Mouse (Mus musculus) MEL-GATA-1-ER (cell line): ENCODE measurements around the gene Fbxw4.
A peak's percentile ranks its signal among the peaks of the same experiment; 100 is the strongest.

Source experiments
- DNase-seq: peaks from one replicate; pipeline ENCODE4 v3.0.0-alpha.2; 2012; ENCODE audit warnings: low read depth; ENCODE audit errors: extremely low read depth

The Fbxw4 gene

DNA sequence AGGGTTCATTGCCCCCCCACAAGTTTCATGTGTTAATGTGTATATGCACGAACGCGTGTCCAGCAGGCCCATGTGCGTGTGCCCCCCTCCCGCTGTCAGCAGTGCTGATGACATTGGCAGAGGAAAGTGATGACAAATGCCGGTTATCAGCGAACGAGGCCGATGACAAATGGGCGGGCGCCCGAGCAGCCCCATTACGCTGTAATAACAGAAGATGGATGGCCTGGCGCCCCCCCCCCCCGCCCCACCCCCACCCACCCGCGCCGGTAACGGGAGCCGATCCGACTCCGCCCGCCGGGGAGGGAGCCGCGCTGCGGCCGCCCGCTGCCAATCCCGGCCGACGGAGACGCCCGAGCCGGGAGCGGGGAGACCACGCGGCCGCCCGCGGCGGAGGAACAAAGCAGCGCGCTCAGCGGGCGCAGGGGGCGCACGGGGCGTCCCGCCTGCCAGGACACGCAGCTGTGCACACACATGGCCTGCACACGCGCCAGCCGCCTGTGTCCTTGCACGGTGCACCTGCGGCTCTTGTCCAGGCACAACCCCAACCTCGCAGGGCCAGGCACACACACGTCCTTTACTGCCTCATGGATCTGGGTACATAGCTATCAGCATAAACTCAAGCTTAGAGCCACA, 118.6 kb downstream of the Fbxw4 start:
- peak; percentile 61 for DNase-seq

DNA sequence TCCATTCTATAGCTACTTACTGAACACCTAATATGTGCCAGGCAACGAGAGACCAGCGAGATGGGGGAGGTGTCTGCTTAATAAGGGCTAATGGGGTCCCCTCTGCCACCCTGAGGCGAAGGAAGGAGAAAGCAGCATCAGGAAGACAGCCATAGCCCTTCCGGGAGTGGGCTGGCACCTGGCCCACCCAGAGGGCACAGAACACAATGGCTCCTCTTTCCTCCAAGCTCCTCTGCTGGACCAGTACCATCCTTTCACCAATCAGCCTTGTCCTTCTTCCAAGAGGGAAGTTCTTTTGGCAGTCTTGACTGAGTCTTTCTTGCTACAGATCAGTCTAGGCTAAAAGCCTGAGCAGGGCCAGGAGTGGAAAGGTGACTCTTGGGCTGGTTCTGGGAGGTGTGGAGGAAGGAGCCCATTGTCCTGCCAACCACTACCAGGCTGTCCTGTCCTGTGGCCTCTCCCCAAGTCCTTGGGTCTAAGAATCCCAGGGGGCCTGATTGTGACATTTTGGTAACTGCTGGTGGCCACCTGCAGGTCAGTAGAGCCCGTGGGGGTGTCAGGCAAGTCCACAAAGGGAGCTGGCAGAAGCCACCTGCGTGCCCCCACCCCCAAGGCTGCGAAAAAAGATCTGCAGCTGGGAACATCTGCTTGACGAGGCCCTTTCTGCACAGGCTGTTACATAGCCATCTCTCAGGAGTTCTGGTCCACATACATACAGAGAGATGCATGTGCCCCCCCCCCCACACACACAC, 119.3 kb downstream of the Fbxw4 start:
- no peak for DNase-seq

DNA sequence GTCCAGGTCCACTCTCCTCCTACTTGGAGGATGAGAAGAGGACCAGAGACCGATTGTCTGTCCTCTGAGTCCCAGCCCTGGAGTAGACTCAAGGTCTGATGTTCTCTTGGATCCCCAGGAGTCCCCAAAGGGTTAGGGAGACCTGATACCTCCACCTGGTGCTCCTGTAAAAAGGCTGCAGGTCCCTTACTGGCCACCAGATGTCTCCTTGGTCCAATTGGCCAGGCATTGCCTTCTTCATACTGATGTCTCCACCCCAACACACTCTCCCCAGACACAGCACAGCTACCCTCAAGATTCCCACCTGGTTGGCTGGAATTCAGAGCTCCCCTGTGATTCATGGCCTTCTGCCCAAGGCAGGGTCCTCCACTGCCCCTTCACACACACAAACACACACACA, 122.6 kb downstream of the Fbxw4 start:
- peak; percentile 67 for DNase-seq

DNA sequence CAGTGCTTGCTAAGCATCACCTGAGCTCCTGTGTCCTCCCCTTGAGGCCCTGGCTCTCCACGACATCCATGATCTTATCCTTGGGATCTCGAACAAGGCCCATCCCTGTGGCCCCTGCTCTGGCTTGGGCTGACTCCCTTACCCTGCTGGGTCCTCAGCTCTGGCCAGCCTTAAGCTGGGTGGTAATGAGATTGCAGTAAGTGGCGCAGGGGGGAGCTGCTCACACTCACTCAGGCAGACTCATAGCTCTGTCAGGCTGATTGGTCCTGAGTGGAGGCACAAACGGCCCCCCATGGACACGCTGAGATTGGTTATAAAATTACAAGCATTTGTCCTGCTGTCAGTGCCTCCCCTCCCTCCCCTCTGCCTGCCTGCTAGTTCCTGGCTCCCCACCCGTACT, 124.2 kb downstream of the Fbxw4 start:
- DNase-seq = no peak

DNA sequence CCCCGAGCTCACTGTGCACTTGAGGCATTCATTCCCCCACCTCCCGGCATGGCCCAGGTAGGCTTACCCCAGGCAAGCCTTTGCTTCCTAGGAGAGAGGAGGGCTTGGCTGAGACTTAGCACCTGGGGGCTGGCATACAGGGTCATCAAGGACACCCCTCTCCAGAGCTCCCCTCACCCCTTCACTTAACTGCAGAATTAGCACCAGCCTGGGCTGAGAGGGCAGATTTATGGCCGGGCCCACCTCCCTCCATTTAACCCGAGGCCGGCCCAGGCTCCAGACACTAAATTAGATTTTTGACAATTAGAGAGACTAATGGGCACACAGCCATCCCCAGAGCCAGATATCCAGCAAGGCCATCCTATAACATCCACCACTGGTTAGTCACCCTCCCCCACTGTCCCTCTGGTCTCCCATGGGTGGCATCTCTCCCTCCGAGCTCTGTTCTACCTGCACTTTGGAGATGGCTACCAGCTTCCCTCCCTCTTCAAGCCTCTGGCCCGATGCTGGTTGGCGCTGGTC, 124.8 kb downstream of the Fbxw4 start:
- DNase-seq = no peak

DNA sequence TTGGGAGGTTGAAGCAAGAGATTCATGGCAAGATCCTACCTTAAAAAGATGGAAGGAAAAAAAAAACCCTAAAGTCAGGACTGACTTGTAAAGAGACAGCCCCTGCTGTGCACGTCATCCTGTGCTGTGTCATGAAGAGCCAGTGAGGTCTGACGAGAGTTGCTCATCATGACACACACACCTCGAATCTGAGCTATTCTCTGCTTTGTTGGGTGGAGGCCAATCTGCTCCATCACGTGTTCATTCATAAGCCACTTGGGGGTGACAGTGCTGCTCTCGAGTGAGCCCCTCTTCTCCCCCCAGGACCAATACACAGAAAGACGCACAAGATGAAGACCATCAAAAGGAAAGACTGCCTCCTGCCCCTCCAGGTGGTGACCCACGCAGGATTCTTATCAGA, 126.5 kb downstream of the Fbxw4 start:
- DNase-seq = no peak

DNA sequence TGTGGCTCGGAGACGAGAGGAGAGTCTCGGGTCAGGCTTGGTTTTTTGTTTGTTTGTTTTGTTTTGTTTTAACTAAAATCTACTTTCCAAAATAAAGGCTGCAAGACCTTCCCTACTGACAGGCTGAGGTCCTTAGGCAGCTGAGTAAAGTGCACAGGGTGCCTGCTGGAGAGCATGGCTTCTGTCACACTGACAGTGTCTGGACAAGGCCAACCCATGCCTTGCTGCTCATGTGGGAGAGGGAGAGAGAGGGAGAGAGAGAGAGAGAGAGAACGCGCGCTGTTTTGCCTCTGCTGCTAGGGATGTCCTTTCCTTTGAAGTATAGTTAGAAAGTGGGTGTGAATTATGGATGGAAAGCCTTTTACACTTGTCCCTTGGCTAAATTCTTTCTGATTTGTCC, 128.6 kb downstream of the Fbxw4 start:
- DNase-seq = no peak

DNA sequence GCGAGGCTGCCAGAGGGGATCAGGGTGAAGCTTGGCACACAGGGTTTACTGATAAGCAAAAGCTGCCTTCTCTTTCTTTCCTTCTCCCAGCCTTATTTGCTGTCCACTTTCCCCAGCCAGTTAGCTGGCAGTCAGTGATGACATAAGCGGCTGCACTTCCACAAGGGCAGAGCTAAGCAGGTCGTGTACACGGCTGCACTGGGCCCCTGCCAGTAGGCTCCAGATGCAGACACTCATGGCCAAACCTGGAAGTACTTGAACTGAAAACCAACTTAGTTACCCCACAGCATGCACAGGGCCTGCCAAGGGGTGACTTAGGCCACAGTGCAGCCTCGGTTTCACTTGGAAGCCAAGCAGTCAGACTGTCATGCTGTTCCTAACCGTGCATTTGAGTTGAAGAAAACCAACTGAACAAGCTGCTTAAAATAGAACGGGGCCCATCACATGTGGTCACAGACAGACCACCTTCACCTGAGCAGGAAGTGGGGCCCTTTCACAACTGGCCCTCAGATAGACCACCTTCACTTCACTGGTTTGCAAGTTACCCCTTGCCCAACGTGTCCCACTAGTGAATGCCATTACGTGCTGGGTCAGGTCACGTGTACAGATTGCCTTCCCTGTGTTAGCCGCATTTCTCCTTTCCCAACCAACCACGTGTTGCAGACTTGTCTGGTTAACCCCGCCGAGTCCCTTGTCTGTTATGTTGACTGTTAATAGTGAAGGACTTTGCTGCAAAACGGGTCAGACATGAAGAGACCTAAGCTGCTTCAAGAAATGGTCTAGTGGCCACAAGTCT, 129.7 kb downstream of the Fbxw4 start:
- no peak for DNase-seq

DNA sequence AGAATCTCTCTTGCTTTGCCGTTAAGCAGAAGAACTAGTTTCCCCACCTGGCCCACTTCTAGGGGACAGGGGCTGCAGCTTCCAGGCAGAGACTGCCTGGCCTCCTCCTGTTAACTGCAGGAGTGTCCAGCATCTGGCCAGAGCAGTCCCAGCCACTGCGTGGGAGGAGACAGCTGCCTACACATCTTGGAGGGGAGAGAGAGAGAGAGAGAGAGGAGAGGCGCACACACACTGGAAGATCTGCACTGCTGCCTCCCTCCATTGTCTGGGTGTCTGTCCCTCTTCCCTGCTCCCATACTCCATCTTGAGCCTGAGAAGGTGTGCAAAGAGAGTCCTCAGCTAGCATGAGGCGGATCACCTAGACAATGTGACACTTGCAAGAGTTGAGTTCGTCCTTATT, 130.8 kb downstream of the Fbxw4 start:
- no peak for DNase-seq
